Mouse (Mus musculus) heart, adult 8-10 months (tissue): ENCODE results near the gene Msi1. TPM values are rescaled to one million over a fixed set of nuclear protein-coding genes. Genes with fewer than 3 reads are reported as not detected.
"Not testable (repeated sequence)": the region's sequence is repeated elsewhere in the genome, so short reads cannot be mapped to it uniquely, and the experiment has no call there.

ENCODE experiments used
- DNase-seq: peaks from one replicate; pipeline ENCODE4 v3.0.0; 2022; ENCODE audit warnings: low spot score
- total RNA-seq, 4 experiments: library from RNA; stranded (reverse); gene quantifications; 2 replicates each; pipeline ENCODE4 v1.2.4; 2022

Gene Msi1
- total RNA-seq, 4 experiments from 2014 or later, result 0.16 to 0.52 (median 0.25) TPM

DNA sequence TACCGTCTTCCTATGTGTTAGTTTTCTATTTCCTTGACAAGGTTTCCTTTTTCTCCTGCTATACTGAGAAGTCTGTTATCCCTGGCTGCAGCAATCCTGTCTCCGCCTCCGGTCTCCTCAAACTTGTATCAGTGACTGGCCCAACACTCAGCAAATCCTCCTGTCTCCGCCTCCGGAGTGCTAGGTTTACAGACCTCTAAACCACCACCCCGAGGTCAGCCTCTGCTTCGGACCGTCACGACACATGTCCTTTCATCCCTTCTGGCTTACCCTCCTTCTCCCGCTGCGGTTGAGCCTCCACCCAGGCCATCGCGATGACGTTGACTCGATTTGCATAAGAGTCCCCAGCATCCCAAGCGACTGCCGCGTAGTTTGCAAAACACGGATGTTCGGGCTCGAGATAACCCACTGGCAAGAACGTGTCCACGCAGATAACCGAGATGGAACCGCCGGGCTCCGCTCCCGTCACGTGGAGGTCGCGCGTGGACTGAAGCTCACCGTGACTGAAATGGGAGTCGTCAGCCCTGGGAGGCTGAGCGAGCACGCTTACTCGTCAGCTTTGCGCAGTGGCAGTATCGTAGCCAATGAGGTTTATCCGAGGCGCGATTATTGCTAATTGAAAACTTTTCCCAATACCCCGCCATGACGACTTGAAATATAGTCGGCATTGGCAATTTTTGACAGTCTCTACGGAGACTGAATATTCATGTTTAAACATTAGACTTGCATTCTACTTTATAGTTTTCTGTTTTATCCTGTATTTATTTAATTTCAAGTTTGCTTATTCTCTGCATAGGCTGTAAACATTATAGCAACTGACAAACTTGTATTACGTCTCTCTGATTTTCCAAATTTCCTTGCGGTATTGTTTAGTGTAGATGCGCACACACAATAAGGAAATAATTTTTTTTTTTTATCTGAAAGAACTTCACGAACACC is 60.6 kb downstream of the Msi1 start:
- DNase-seq, result peak; percentile 93

DNA sequence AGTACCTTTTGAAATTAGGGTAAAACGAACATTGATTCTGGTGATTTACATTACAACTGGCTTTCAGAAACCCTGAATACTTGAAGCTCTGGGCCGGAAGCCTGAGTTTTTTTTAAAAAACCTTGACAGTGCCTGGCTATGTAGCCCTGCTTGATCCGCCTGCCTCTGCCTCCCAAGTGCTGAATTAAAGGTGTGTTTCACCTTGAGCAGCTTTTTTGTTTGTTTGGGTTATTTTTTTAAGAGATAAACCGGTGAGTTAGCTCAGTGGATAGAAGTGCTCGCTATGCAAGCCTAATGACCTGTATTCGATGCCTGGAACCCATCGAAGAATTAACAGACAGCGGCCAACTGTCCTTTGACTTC is 61.2 kb downstream of the Msi1 start:
- no peak for DNase-seq

DNA sequence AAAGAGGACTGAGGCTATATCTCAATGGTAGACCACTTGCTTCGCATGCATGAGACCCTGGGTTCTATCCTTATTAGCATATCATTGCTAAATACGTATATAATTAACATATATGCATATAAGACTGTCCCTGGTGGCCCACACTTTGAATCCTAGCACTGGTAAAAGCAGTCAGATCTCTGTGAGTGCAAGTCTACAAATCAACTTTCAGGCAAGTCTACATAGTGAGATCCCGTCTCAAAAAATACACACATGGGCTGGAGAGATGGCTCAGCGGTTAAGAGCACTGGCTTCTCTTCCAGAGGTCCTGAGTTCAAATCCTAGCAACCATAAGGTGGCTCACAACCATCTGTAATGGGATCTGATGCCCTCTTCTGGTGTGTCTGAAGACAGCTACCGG is 61.7 kb downstream of the Msi1 start:
- no peak for DNase-seq

DNA sequence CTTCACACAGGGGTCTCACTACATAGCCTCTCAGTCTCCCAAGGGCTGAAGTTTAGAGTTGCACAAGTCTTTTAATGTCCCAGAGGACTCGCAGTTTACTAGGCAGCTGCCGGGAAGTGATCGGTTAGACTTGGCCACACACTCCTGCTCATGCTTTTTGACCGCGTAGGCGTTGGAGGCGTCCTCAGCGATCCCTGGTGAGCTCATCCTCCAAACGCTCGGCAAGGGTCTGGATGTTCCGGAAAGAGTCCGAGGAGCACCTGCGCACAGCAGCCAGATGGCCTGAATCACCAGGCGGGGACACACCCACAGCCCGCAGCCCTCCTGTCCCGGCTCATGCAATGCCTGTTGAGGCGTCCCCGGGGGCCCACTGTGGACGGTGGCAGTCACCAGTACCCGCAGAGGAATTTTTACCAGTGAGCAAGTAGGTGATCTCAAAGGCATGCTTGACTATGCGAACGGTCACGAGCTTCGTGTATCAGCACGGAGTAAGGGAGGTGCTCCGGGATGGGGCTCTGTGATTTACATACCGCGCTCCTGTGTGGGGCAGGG is 62.4 kb downstream of the Msi1 start:
- peak; percentile 85 for DNase-seq

DNA sequence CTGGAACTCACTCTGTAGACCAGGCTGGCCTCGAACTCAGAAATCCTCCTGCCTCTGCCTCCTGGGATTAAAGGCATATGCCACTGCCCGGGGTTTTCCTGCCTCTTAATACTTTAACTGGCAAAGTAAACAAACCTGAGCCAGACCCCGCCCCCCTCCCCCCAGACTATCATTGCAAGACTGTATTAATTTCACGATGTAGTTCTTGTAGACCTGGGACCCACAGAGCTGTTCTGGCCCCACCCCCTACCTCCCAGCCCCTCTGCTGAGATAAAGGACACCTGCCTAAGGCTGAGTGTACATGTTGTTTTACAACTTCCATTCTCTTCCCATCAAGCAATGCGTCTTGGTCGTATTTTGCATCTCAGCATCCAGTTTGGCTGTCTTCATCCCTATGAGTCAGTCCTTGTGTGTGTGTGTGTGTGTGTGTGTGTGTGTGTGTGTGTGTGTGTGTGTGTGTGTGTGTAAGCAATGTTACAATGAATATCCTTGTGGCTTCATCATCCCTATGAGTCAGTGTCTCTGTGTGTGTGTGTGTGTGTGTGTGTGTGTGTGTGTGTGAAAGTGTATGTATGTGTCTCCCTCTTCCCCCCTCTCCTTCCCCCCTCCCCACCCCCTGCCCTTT is 63.4 kb downstream of the Msi1 start:
- no peak for DNase-seq

DNA sequence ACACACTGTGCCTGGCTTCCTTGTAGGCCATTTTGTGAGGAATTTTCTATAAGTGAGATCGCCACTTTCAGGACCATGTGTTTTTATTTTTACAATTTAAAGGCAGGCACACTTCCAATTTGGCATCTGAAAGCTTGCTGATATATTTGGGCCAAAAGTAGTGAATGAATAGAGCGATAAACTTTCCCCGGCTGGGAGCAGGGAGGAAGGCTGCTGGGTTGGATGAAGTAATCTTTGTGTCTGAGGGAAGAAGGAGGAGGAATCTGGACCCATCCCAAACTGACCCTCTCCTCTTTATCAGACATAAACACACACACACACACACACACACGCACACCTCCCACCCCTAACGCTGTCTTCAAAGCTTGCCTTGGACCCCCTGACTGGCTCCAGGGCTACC is 64.0 kb downstream of the Msi1 start:
- DNase-seq, result no peak

DNA sequence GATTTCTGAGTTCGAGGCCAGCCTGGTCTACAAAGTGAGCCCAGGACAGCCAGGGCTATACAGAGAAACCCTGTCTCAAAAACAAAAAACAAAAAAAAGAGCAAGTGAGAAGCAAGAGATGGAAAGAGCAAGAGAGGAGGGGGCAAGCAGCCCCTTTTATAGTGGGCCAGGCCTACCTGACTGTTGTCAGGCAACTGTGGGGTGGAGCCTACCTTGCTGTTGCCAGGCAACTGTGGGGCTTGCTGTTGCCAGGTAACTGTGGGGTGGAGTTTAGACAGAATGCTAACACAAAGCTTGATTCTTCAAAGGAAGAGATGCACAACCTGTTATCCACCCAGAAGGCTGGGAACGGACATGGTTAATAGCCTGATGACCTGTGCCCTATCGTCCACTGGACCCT is 66.2 kb downstream of the Msi1 start:
- not testable (repeated sequence) for DNase-seq

DNA sequence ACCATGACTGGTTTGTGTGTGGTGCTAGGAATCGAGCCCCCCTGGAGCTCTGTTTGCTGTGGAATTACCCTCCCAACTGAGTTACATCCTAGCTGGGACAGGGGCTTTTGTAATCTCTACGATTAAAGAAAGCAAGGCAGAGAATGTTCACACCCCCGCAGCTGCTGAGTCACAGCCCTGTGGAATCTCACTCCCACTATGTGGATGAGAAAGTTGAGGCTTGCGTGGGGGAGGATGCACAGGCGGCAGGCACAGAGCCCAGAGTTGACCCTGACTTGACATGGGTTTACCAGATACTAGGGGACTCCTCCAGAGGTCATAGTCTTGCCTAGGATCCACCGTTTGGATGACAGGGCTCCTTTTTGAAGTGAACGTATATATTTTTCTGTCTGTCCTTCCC is 67.6 kb downstream of the Msi1 start:
- DNase-seq, result no peak

DNA sequence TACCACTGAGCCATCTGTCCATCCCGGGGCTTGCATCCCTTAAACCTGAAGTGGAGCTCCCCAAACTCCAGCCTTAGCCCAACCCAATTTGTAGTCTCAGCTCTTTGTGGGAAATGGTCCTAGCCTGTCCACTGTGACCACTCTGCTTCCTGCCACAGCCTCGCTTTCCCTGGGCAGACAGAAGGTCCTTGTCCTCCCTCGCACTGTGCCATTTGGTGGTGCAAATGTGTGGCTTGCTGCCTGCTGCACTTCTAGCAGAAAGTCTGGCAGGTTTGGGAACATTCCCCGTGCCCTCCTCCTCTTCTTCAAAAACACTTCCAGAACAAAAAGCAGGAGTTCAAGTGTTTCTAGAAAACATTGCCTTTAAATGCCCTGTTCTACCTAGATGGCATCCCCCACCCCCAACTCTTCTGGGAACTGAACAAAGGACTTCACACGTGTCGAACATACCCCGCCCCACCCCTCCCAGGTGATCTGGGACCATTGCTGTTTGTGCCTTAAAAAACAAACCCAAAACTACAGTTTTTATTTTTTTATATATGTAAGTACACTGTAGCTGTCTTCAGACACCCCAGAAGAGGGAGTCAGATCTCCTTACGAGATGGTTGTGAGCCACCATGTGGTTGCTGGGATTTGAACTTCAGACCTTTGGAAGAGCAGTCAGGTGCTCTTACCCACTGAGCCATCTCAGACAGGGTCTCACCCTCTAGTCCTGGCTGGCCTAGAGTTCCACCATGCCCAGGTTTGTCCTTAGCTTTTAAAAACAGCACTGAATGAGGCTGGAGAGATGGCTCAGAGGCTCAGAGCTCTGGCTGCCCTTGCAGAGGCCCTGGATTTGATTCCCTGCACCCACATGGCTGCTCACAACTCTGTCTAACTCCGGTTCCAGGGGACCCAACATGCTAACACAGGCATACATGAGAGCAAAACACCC is 69.2 kb downstream of the Msi1 start:
- DNase-seq, result no peak

DNA sequence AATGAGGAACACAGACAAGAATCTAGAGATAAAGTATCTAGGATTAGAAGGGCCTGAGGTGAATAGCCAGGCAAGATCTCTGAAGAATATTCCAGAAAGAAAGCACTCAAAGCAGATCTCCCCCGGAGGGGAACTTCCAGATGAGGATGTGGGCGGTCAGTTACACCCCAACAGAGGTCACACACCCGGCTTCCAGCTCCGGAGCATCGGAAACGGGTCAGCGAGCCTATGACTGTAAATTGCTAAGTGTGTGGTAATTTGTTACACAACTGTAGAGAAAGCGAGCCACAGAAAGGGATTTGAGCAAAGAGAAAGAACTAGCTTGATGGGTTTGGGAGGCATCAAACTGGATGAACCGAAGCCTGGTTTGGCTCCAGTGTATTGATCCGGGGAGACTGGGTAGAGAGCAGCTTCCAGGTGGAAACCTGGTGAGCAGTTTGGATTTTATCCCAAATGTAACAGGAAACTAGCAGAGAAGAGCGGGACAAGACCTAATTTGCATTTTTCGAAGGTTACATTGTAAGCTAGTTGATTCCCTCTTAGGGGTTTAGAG is 71.1 kb downstream of the Msi1 start:
- DNase-seq, result no peak

DNA sequence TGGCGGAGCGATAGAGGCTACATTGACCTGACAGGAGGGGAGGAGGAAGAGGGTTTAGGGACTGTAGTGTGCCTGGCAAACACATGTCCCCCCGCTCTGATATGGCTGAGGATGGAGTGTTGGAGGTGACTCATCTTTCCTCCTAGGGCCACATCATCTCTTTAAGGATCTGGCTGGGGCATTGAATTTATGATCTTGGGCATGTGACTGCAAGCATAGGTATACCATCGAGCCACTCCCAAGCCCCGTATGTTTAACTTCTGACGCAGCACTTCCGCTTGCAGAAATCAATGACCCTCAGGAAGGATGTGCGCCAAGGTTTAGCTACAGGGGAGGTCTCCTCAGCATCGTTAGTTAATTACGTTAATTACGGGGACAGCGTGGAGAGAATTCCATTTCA is 73.6 kb downstream of the Msi1 start:
- no peak for DNase-seq

Other genes starting within 250 kb of the Msi1 start
- 1 to 10 TPM; 1.7 to 2.6 (median 1.9) TPM for gene Cabp1, start 235.2 kb upstream of the Msi1 start, total RNA-seq
- 10 to 100 TPM; 26.6 to 35.1 (median 32.8) TPM for gene Pop5, start 193.8 kb upstream of the Msi1 start, total RNA-seq
- gene Rnf10, start 156.7 kb upstream of the Msi1 start, total RNA-seq, result 100 to 1,000 TPM; 355 to 414 (median 370) TPM
- 100 to 1,000 TPM; 138 to 171 (median 161) TPM for gene Coq5, start 149.9 kb upstream of the Msi1 start, total RNA-seq
- 10 to 100 TPM; 52.9 to 84.2 (median 71.3) TPM for gene Dynll1, start 128.6 kb upstream of the Msi1 start, total RNA-seq
- 10 to 100 TPM; 14.2 to 15.5 (median 14.4) TPM for gene Srsf9, start 102.4 kb upstream of the Msi1 start, total RNA-seq
- gene Gatc, start 88.4 kb upstream of the Msi1 start, total RNA-seq, result 10 to 100 TPM; 17.5 to 21.2 (median 19.4) TPM
- gene Triap1, start 88.4 kb upstream of the Msi1 start, total RNA-seq, result 10 to 100 TPM; 25.5 to 27.4 (median 25.8) TPM
- gene Cox6a1, start 80.6 kb upstream of the Msi1 start, total RNA-seq, result 100 to 1,000 TPM; 205 to 218 (median 216) TPM
- gene Pla2g1b, start 36.7 kb downstream of the Msi1 start, total RNA-seq, result not detected
- 10 to 100 TPM; 17.9 to 21.4 (median 19.6) TPM for gene Sirt4, start 55.1 kb downstream of the Msi1 start, total RNA-seq
- 10 to 100 TPM; 31.2 to 43.4 (median 34.1) TPM for gene Pxn, start 77.1 kb downstream of the Msi1 start, total RNA-seq
- gene Rplp0, start 129.9 kb downstream of the Msi1 start, total RNA-seq, result 100 to 1,000 TPM; 591 to 710 (median 629) TPM
- gene Gcn1l1, start 135.7 kb downstream of the Msi1 start, total RNA-seq, result 10 to 100 TPM; 35.7 to 41.6 (median 39.3) TPM
- gene Rab35, start 202.3 kb downstream of the Msi1 start, total RNA-seq, result 10 to 100 TPM; 42.0 to 48.0 (median 44.0) TPM